Mouse (Mus musculus) left cerebral cortex, postnatal 10 days (tissue): ENCODE data around the gene Scgb3a1. TPM values are rescaled to one million over a fixed set of nuclear protein-coding genes. Genes with fewer than 3 reads are reported as not detected.

Experiments used
- DNase-seq, 2 experiments: peaks; one replicate each; pipeline ENCODE4 v3.0.0; 2021 to 2022; ENCODE audit warnings: low spot score in 2 of 2, mixed read lengths in 1 of 2; ENCODE audit errors: extremely low spot score in 1 of 2
- intact Hi-C: fragments of 180-260 bp; cut with DNase I; formaldehyde crosslinking; loops from one replicate; pipeline ENCODE4 v1.15.1; 2025
- total RNA-seq, 2 experiments: library from RNA; stranded (reverse); gene quantifications; 2 replicates each; pipeline ENCODE4 v1.2.3; 2021

Scgb3a1 gene
- not detected for total RNA-seq

DNA sequence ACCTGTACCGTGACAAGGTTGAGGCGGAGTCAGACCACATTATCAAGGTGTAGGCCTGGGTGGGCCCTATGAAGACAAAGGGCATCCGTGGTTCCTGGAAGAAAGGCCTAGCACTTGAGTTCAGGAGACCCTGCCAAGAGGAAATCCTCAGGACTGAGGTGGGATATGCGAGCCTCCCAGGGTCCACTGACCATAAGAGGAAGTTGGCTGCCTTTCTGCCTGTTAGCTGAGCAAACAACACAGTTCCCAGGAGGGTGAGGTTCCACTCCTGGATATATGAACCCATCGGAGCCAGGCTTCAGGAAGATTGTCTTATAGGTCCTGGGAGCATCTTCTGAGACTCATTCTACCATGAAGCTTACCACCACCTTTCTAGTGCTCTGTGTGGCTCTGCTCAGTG is at the start of gene Scgb3a1:
Gene Scgb3a1 (plus strand): TSS at position 301 of the 400 bp plus-strand sequence.
- no peak for DNase-seq

DNA sequence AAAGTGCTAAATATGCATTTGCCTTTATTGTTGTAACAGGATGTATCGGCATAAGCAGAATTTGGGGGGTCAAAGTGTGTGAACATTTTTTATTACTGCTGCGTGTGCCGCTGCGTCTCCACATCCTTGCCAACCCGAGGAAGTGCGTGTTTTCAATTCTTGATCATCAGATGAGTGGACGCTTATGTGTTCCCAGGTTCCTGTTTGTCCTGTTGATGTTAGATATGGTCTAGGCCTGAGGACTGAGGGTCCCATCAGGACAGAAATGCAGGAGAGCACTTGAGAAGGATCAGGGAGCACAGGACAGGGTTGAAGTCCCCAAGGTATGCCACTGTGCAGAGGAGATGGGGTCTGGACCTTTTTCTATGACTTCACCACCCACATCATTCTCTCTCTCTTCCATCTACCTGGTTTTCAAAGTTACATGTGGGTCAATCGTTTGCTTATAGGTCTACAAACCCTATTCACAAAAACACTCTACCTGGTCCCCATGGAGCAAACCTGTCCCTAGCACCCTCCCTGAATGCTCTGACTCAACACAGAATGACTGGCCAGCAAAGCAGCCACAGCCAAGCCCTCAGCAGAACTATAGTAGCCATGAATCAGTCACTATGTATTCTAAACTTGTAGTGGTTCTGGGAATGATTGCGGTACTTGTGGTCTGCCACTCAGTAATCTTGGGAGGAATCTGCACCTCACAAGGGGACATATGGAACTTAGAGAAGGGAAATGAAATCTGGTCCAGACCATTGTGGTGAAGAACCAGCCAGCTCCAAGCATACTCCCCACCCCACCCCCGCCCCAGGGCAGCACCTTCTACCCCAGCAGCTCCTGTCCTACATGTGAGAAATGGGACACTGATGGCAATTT is 47.3 kb upstream of the Scgb3a1 start:
- DNase-seq = no peak
- intact Hi-C loops = no loop called here

More for the DNA sequence above, at the start of gene Scgb3a1:
- intact Hi-C loops = no loop called here

DNA sequence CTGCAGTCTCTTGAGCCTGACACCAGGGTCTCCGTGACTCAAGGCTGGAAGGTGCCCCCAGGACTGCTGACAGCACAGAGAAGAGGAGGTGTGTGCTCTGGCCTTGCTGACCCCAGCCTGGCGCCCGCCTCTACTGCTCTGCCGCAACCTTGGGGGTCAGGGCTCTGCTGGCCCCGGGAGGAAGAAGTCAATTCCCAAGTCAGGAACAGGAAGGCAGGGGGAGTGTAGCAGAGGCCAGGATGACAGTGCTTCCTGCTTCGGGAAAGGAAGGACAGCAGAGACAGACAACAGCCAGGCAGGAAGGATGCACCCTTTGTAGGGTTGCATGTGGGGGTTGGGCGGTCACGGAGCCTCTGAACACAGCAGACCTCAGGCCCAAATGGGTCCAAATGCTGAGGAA is 44.9 kb upstream of the Scgb3a1 start:
- no peak for DNase-seq
- intact Hi-C loops = no loop called here

GRCm38 (mm10) chr11:49621953-49622352 is 41.5 kb upstream of the Scgb3a1 start:
- no peak for DNase-seq
- intact Hi-C loops = no loop called here

- intact Hi-C loops = no loop called here
Observed at GRCm38 (mm10) chr11:49624156-49624555, 39.3 kb upstream of the Scgb3a1 start.

DNA sequence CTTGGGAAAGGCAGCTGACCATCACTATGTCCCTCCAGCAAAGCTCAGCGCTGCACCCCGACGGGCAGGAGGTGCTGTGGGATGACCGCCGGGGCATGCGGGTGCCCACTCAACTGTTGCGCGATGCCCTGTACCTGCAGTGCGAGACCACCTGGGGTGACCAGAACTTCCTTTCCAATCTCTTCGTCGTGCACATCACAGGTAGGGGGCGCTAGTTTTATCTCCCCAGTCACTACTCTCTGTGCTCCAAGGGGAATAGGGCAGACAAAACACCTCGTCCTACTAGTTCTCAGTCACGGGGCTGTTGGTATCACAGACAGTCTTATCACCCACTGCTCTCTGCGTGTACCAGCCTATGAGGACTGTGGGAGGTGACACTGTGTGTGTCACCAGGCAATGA is 37.5 kb upstream of the Scgb3a1 start:
- intact Hi-C loops = no loop called here
- DNase-seq = no peak

More at GRCm38 (mm10) chr11:49624156-49624555, 39.3 kb upstream of the Scgb3a1 start:
- no peak for DNase-seq

DNA sequence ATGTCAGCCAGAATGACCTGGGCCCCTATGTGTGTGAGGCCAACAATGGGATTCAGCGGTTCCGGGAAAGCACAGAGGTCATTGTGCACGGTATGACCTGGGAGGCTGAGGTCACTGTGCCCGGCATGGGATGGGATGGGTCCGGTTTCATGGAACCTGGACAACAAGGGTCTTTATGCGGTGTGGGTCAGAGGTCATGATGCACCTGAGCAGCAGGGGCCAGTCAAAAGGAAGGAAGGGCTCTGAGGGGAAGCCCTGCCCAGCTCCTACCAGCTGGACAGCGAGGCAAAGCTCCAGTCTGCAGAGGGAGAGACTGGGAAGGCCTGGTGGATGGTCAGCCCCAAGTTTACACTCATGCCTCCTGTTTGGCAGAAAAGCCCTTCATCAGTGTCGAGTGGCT is 36.7 kb upstream of the Scgb3a1 start:
- no peak for DNase-seq
- intact Hi-C loops = no loop called here

DNA sequence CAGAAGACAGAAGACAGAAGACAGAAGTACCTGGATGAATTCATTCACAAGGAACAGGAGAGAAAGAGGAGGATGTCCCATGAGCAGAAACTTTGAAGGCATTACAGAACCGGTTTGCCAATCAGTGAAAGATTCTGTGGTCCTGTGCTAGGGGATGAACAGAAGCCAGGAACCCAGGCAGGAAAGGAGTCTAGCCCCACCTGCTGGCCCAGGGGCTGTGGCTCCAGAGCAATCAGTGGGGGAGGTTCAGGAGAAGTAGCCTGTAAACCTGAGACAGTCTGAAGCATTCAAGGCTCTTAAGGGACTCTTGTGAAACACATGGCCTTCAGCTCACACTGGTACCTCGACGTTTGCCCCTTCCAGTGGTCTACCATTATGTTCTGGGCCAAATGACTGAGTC is 32.3 kb upstream of the Scgb3a1 start:
- DNase-seq = no peak
- intact Hi-C loops = no loop called here

GRCm38 (mm10) chr11:49632256-49632655 is 31.2 kb upstream of the Scgb3a1 start:
- intact Hi-C loops = no loop called here
- DNase-seq = peak in 1 of 2 experiments; percentile 77

GRCm38 (mm10) chr11:49634101-49634500 is 29.3 kb upstream of the Scgb3a1 start:
- no peak for DNase-seq
- intact Hi-C loops = no loop called here

DNA sequence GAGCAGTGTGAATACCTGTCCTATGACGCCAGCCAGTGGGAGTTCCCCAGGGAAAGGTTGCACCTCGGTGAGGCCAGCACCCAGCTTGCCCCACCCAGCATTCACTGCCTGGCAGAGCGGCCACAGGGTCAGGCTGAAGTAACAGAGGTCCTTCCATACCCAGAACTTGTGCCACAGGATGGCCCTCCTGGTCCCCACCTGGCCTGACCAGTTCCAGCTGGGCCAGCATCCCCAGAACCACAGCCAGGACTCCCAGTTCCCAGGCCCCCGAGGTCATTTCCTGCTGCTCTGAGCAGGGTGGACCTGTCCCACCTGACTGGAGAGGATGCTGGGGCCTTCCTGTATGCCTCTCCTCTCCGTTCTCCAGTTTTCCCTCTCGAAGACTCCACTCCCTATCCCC is 27.7 kb upstream of the Scgb3a1 start:
- intact Hi-C loops = no loop called here
- DNase-seq = no peak

- DNase-seq = no peak
- intact Hi-C loops = no loop called here
Observed at GRCm38 (mm10) chr11:49636449-49636848, 27.0 kb upstream of the Scgb3a1 start.

- DNase-seq = no peak
- intact Hi-C loops = no loop called here
Observed at GRCm38 (mm10) chr11:49645677-49646076, 17.7 kb upstream of the Scgb3a1 start.

GRCm38 (mm10) chr11:49650113-49650993 is 13.1 kb upstream of the Scgb3a1 start:
- no peak for DNase-seq
- intact Hi-C loops = loop anchor here (10.0 kb wide), 1 partner anchor 304 kb away; no protein-coding TSS in a partner anchor

GRCm38 (mm10) chr11:49650994-49651761 is 12.2 kb upstream of the Scgb3a1 start:
- intact Hi-C loops = loop anchor here (10.0 kb wide), 1 partner anchor 304 kb away; no protein-coding TSS in a partner anchor
- DNase-seq = no peak

DNA sequence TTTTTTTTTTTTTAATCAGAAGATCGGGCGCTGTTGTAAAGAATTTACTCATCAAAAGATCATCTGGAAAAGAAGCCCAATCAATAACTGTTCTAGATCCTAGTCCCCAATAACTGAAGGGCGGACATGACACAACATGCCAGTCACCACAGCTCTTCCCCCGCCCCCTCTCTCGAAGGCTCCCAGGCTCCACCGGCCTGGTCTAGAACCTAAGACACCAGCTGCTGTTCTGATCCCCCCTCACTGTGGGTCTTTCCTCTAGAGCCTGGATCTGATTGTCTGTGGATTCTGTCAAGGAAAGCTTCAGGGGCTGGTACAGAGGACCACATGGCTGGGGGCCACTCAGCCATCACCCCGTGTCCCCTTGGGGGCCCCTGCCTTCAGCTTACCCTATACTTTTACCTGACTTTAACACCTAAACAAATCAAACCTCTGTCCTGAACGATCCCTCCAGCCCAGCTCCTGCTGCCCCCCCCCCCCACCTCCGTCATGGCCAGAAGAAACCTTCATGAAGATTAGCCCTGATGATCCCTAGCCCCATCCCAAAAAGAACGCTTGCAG is 11.6 kb upstream of the Scgb3a1 start:
- DNase-seq = no peak
- intact Hi-C loops = loop anchor here (10.0 kb wide), 1 partner anchor 303 kb away; no protein-coding TSS in a partner anchor

DNA sequence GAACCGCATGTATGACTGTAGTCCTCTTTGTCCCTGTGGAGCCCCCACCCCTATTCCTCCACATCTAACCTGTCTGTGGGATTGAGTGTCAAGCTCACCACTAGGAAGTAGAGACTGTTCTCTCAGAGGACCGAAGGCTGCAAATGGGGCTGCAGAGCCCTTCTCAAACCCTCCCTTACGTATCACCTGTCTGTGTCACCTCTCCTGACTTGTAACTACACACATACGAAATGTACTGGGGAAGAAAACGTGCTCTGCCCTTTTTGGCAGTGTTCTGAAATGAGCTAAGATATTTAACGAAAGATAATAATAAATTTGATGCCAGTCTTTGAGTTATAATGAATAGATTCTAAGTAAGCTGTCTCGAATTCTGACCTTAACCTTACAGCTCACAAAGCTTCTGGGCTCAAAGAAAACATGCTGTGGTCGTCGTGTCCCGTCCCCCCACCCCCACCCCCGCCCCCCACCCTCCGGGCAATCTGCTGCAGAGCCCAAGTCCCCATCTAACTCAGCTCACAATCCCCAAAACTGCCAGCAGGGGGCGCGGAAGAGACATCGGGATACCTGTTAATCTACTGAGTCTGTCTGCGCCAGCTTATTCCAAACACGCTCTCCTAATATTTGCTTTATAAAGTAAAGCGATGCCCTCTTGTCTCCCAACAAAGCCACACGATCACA is 10.9 kb upstream of the Scgb3a1 start:
- intact Hi-C loops = loop anchor here (10.0 kb wide), 1 partner anchor 302 kb away; no protein-coding TSS in a partner anchor
- peak; percentile 79 to 88 for DNase-seq

DNA sequence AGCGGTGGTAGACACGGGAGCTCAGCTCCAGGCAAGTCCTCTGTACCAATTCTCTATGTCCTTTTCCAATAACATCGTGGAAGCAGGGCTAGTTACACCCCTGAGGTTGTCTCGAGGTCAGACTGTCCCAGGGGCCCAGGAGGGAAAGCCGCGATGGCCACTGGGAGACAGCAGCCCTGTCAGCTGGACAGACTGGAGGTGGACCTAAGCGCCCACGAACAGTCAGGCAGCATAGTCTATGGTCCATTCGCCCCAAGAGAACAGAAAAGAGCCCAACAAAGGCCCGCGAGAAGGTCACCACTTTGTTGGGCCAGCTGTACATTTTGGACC is 10.4 kb upstream of the Scgb3a1 start:
- no peak for DNase-seq
- intact Hi-C loops = loop anchor here (10.0 kb wide), 1 partner anchor 302 kb away; no protein-coding TSS in a partner anchor
